Mouse (Mus musculus) megakaryocyte-erythroid progenitor cell, adult 5 weeks (primary cell): ENCODE results near the gene Ice2. TPM values are rescaled to one million over a fixed set of nuclear protein-coding genes. Genes with fewer than 3 reads are reported as not detected.

Experiments
- polyA plus RNA-seq: library from polyadenylated mRNA; stranded (reverse); fragments of >175 nt; gene quantifications from 2 replicates; pipeline ENCODE4 v1.2.3, GENCODE M21; 2012

The Ice2 gene
- 0.98 and 2.0 TPM in 2 replicates for polyA plus RNA-seq

GRCm38 (mm10) chr9:69397760-69398452, at the start of gene Ice2:
TSS of gene Ice2 (plus strand) at chr9:69397906.

GRCm38 (mm10) chr9:69453066-69453900, 55.6 kb downstream of the Ice2 start, which contains the start of gene Anxa2:
TSS of gene Anxa2 (plus strand) at chr9:69453620.

Other genes with a start within 250 kb of the Ice2 start
- gene Anxa2, start 55.7 kb downstream of the Ice2 start, polyA plus RNA-seq: 9.2 and 16.0 TPM in 2 replicates